28 mouse cellular contexts compared by ENCODE assay signal in the genomic region with DNA sequence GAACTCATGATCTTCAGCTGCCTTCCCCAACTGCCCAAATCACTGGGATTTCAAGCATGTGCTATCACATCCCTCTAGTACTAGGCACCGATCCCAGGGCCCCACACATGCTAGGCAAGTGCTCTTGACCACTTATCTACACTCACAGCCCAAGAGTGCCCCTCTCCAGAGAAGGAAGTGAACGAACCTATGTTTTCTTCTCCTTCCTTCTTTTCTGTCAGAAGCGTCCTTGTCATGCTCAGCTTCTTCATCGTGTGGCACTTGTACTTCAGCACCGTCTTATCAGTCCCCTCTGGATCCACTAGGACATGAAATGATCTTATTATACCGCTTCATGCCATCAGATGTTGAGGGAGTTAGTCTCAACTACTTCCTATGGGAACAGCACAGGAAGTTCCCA.
"Had no signal": no experiment of that assay in that cellular context is flagged by ENCODE, and none has a peak within 500 bp of the region (broad histone marks: within the 10 kb centered on the region; RNA-seq: fewer than 3 reads in every experiment).

No protein-coding gene starts in this region.

- H3K27ac ChIP-seq: limb, embryonic 10.5 days; limb, embryonic 12.5 days; limb, embryonic 13.5 days; limb, embryonic 15.5 days; liver, embryonic 12.5 days; liver, embryonic 13.5 days; liver, embryonic 14.5 days; liver, embryonic 15.5 days; lung, embryonic 15.5 days; macrophage; midbrain, embryonic 10.5 days; midbrain, embryonic 12.5 days; midbrain, embryonic 13.5 days; midbrain, embryonic 15.5 days; neural tube, embryonic 12.5 days had no signal

- H3K9me3 ChIP-seq: limb, embryonic 10.5 days; limb, embryonic 12.5 days; limb, embryonic 13.5 days; limb, embryonic 15.5 days; liver, embryonic 12.5 days; liver, embryonic 13.5 days; liver, embryonic 15.5 days; lung, embryonic 15.5 days; megakaryocyte, embryonic 14.5 days; midbrain, embryonic 10.5 days; midbrain, embryonic 12.5 days; midbrain, embryonic 13.5 days; midbrain, embryonic 15.5 days; neural tube, embryonic 12.5 days had no signal

- H3K27me3 ChIP-seq: limb, embryonic 12.5 days; limb, embryonic 13.5 days; limb, embryonic 15.5 days; liver, embryonic 12.5 days; liver, embryonic 13.5 days; lung, embryonic 15.5 days; megakaryocyte, embryonic 14.5 days; midbrain, embryonic 12.5 days; midbrain, embryonic 13.5 days; midbrain, embryonic 15.5 days; neural tube, embryonic 12.5 days had no signal

- H3K9ac ChIP-seq: limb, embryonic 12.5 days; limb, embryonic 13.5 days; limb, embryonic 15.5 days; liver, embryonic 12.5 days; liver, embryonic 13.5 days; liver, embryonic 14.5 days; liver, embryonic 15.5 days; liver, postnatal 0 days; lung, embryonic 14.5 days; lung, embryonic 15.5 days; midbrain, embryonic 12.5 days; midbrain, embryonic 13.5 days; midbrain, embryonic 15.5 days; neural tube, embryonic 12.5 days had no signal

- DNase-seq: left cerebral cortex, postnatal 4 days; liver; liver, embryonic 13.5 days; liver, postnatal 0 days; lung, adult 18-20 months; lung, adult 2 months; lung, embryonic 14.5 days; lung, postnatal 10 days; lung, postnatal 14 days; lung, postnatal 36 days; lung, postnatal 4 days; midbrain, embryonic 14.5 days had no signal

- H3K4me3 ChIP-seq: limb, embryonic 10.5 days; limb, embryonic 12.5 days; limb, embryonic 13.5 days; limb, embryonic 15.5 days; liver, embryonic 12.5 days; liver, embryonic 13.5 days; liver, embryonic 15.5 days; lung, embryonic 15.5 days; megakaryocyte, embryonic 14.5 days; midbrain, embryonic 10.5 days; midbrain, embryonic 12.5 days; midbrain, embryonic 13.5 days; midbrain, embryonic 15.5 days; myocyte; neural tube, embryonic 12.5 days had no signal
